Mouse (Mus musculus): ENCODE measurements around the gene Rab40c. TPM values are rescaled to one million over a fixed set of nuclear protein-coding genes. Genes with fewer than 3 reads are reported as not detected.

The Rab40c gene
- polyA plus RNA-seq, 2 experiments = 3.4 to 6.4 TPM

DNA sequence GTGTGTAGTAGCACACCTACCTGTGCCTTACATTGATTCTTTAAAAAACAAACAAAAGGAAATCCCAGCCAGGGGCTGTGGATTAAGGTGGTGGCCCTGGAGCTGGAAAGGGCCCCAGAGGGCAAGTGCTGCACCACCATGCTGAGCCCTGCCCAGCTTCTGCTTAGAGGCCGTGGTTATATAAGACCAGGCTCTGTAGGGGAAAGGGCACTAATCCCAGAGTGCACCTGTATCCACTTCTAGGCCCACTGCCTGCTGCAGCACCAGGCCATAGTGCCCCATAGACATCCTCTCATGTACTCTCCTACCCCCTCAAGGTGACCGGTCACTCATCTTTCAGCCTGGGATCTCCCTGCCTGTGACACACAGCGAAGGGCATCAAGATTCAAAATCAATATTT is 53.4 kb downstream of the Rab40c start:
- no peak overlapping the region for H3K27ac ChIP-seq
- no peak overlapping the region for H3K4me2 ChIP-seq (ENCODE audit: low read depth)
- no peaks in the 10 kb centered on the region for H3K9me3 ChIP-seq (ENCODE audit: control insufficient read depth, low read length)
- no peak overlapping the region for H3K4me3 ChIP-seq (ENCODE audit: insufficient read depth in 1 of 2, low read depth in 2 of 2, low read length in 2 of 2)
- H3K36me3 ChIP-seq (replicated peaks; ENCODE audit: control insufficient read depth, insufficient read depth, low read depth) = no peaks in the 10 kb centered on the region; the same call in 1 of the 2 replicates
- H3K27me3 ChIP-seq (ENCODE audit: control insufficient read depth, insufficient read depth, low read length) = no peaks in the 10 kb centered on the region
- TF ChIP-seq CTCF (IDR thresholded peaks at IDR 0.05; ENCODE audit: low read depth) (no peak), EP300 (IDR thresholded peaks at IDR 0.05; ENCODE audit: low read depth) (no peak)
- no peak overlapping the region for H3K9ac ChIP-seq (replicated peaks)
- H3K4me1 ChIP-seq (replicated peaks; ENCODE audit: control insufficient read depth in 2 of 2, insufficient read depth in 2 of 2, low read length in 1 of 2) = peaks cover 8 to 21% of the 10 kb centered on the region in 2 experiments
- DNase-seq (ENCODE audit: low read depth in 3 of 3, low spot score in 3 of 3) (no peak), ATAC-seq (ENCODE audit: insufficient read depth) (no peak)
- WGBS (ENCODE audit: insufficient replicate concordance) = 78% methylated on average over 3 of the region's 3 CpGs

DNA sequence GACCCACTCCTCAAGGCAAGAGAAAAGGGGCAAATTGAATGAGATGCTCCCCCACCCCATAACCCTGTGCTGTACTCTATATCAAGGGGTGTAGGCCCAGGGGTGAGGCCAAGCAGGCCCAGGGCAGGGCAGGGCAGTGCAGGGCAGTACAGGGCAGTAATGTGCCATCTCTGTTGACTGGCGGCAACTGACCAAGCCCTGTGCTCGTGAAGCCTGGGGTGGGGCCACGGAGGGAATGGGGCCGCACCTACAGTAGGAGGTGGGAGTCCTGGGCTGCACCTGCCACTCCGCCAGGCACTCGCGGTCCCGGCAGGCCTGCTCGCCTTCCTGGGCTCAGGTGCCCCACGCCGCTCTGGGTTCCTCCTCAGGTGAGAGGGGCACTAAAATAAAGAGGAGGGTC is 54.2 kb downstream of the Rab40c start:
- Histone ChIP-seq H3K4me3 (ENCODE audit: insufficient read depth in 1 of 2, low read depth in 2 of 2, low read length in 2 of 2) (no peak overlapping the region), H3K4me2 (ENCODE audit: low read depth) (no peak overlapping the region), H3K4me1 (replicated peaks; ENCODE audit: control insufficient read depth in 2 of 2, insufficient read depth in 2 of 2, low read length in 1 of 2) (peaks cover 13 to 28% of the 10 kb centered on the region in 2 experiments), H3K27me3 (ENCODE audit: control insufficient read depth, insufficient read depth, low read length) (no peaks in the 10 kb centered on the region), H3K9ac (replicated peaks) (no peak overlapping the region), H3K9me3 (ENCODE audit: control insufficient read depth, low read length) (no peaks in the 10 kb centered on the region), H3K36me3 (replicated peaks; ENCODE audit: control insufficient read depth, insufficient read depth, low read depth) (no peaks in the 10 kb centered on the region; the same call in 1 of the 2 replicates), H3K27ac (no peak overlapping the region)
- TF ChIP-seq CTCF (IDR thresholded peaks at IDR 0.05; ENCODE audit: low read depth) = no peak
- WGBS (ENCODE audit: insufficient replicate concordance) = 87% methylated on average over 11 of the region's 11 CpGs
- no peak for ATAC-seq (ENCODE audit: insufficient read depth)
- no peak for DNase-seq (ENCODE audit: low read depth in 3 of 3, low spot score in 3 of 3)

DNA sequence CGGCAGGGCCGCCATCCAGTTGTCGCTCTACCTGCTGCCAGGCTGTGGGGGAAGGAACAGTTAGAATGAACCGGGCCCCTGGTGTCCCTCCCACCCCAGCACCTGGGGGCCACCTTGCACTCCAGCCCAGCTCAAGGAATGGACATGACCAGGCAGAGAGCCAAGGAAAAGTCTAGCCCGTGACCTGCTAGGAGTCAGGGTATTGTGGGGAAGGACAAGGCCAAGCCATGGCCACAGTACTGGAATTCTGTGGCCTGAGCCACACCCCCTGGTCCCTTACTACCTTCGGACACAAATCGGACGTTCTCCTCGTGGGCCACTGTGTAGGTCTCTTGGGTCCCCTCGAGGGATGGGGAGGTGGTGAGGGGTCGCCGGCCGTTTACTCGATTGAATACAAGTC is 55.2 kb downstream of the Rab40c start:
- Histone ChIP-seq H3K4me2 (ENCODE audit: low read depth) (no peak overlapping the region), H3K4me1 (replicated peaks; ENCODE audit: control insufficient read depth in 2 of 2, insufficient read depth in 2 of 2, low read length in 1 of 2) (peaks cover 16 to 32% of the 10 kb centered on the region in 2 experiments), H3K36me3 (replicated peaks; ENCODE audit: control insufficient read depth, insufficient read depth, low read depth) (no peaks in the 10 kb centered on the region; the same call in 1 of the 2 replicates), H3K9ac (replicated peaks) (no peak overlapping the region), H3K27ac (no peak overlapping the region), H3K4me3 (ENCODE audit: insufficient read depth in 1 of 2, low read depth in 2 of 2, low read length in 2 of 2) (no peak overlapping the region), H3K27me3 (ENCODE audit: control insufficient read depth, insufficient read depth, low read length) (no peaks in the 10 kb centered on the region), H3K9me3 (ENCODE audit: control insufficient read depth, low read length) (no peaks in the 10 kb centered on the region)
- ATAC-seq (ENCODE audit: insufficient read depth) (no peak), DNase-seq (ENCODE audit: low read depth in 3 of 3, low spot score in 3 of 3) (no peak)
- 80% methylated on average over 14 of the region's 14 CpGs for WGBS (ENCODE audit: insufficient replicate concordance)
- no peak for TF ChIP-seq CTCF (IDR thresholded peaks at IDR 0.05; ENCODE audit: low read depth)
- TF ChIP-seq EP300 (IDR thresholded peaks at IDR 0.05; ENCODE audit: low read depth) = no peak

DNA sequence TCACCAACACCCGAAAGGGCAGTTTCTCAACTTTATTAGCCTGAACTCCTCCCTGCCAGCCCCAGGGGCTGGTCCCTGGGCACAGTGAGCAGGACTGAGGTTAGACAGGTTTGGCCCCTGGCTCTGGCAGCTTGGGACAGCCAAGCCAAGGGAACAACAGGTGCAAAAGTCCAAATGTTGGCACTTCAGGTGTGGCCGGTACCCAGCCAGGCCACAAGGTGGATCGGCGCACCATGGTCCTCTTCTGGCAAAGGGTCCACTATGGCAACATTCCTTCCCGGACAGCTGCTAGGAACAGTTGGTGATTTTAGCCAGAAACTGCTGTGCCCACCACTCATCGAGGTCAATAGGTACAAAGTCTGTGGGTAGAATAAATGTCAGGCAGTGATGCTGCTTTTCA is 55.8 kb downstream of the Rab40c start:
- Histone ChIP-seq H3K4me2 (ENCODE audit: low read depth) (no peak overlapping the region), H3K27ac (no peak overlapping the region), H3K4me1 (replicated peaks; ENCODE audit: control insufficient read depth in 2 of 2, insufficient read depth in 2 of 2, low read length in 1 of 2) (peaks cover 16 to 29% of the 10 kb centered on the region in 2 experiments), H3K9ac (replicated peaks) (no peak overlapping the region), H3K36me3 (replicated peaks; ENCODE audit: control insufficient read depth, insufficient read depth, low read depth) (no peaks in the 10 kb centered on the region; the same call in 1 of the 2 replicates), H3K9me3 (ENCODE audit: control insufficient read depth, low read length) (no peaks in the 10 kb centered on the region), H3K27me3 (ENCODE audit: control insufficient read depth, insufficient read depth, low read length) (no peaks in the 10 kb centered on the region), H3K4me3 (ENCODE audit: insufficient read depth in 1 of 2, low read depth in 2 of 2, low read length in 2 of 2) (no peak overlapping the region)
- DNase-seq (ENCODE audit: low read depth in 3 of 3, low spot score in 3 of 3) = no peak
- no peak for ATAC-seq (ENCODE audit: insufficient read depth)
- 91% methylated on average over 6 of the region's 6 CpGs for WGBS (ENCODE audit: insufficient replicate concordance)
- TF ChIP-seq EP300 (IDR thresholded peaks at IDR 0.05; ENCODE audit: low read depth) = no peak
- no peak for TF ChIP-seq CTCF (IDR thresholded peaks at IDR 0.05; ENCODE audit: low read depth)

DNA sequence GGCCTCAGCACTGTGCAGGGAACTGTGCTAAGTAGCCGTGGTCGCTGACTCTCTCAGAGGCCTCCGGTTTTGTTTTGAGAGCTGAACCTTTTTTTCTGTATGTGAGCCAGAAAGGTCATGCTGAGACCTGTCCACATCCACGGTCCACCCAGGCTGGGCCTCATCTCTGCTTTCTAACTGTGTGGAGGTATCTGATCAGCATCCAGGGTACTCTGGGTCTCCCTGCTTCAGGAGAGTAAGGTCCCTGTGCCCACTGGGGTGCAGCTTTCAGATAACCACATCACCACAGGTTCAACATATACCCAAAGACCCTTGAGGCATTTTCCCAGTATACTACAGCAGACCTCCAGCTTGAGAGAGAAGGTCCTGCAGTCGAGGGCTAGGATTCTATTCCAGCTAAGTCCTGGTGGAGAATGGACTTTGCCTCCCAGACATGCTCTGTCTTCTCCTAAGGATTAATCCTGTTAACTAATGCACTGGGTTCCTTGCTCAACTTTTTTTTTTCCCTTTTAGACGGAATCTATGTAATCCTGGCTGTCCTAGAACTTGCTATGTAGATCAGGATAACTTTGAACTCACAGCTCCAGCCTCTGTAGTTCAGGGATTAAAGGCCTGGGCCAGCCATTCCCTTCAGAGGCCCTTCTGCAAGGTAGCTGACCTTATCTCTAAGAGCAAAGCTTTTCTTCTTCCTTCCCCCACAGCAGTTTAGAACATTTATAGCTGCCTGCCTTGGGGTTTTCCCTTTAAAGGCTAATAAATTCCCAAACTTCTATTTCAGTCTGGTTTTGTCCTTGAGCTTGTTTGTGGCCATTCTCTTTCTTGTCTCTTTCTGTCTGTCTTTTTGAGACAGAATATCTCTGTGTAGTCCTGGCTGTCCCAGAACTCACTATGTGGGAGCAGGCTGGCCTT is 57.6 kb downstream of the Rab40c start:
- Histone ChIP-seq H3K27ac (peak overlapping the region; percentile 28), H3K4me3 (ENCODE audit: insufficient read depth in 1 of 2, low read depth in 2 of 2, low read length in 2 of 2) (peak overlapping the region; percentile 78 to 85), H3K4me2 (ENCODE audit: low read depth) (peak overlapping the region; percentile 91), H3K27me3 (ENCODE audit: control insufficient read depth, insufficient read depth, low read length) (no peaks in the 10 kb centered on the region), H3K4me1 (replicated peaks; ENCODE audit: control insufficient read depth in 2 of 2, insufficient read depth in 2 of 2, low read length in 1 of 2) (peaks cover 16 to 21% of the 10 kb centered on the region in 2 experiments), H3K9me3 (ENCODE audit: control insufficient read depth, low read length) (no peaks in the 10 kb centered on the region), H3K9ac (replicated peaks) (peak overlapping the region; percentile 86), H3K36me3 (replicated peaks; ENCODE audit: control insufficient read depth, insufficient read depth, low read depth) (no peaks in the 10 kb centered on the region; the same call in 1 of the 2 replicates)
- WGBS (ENCODE audit: insufficient replicate concordance) = 9% methylated on average over 6 of the region's 6 CpGs
- DNase-seq (ENCODE audit: low read depth in 3 of 3, low spot score in 3 of 3) = no peak
- TF ChIP-seq EP300 (IDR thresholded peaks at IDR 0.05; ENCODE audit: low read depth) = no peak
- TF ChIP-seq CTCF (IDR thresholded peaks at IDR 0.05; ENCODE audit: low read depth) = no peak
- ATAC-seq (ENCODE audit: insufficient read depth) = peak; percentile 10; the same call in 1 of the 2 replicates
